Mouse (Mus musculus) limb, embryonic 12.5 days (tissue): Measurements from ENCODE around the gene Ttc9c. TPM values are rescaled to one million over a fixed set of nuclear protein-coding genes. Genes with fewer than 3 reads are reported as not detected.

Experiments
- ATAC-seq: fragments of 200-750 bp; cut with Nextera tagmentation; 2 replicates; pipeline ENCODE4 v1.8.0; 2017; ENCODE audit warnings: low read depth, moderate TSS enrichment; ENCODE audit not compliant: insufficient number of reproducible peaks, insufficient read depth, low FRiP score, low TSS enrichment
- H3K27ac ChIP-seq: fragments of 300-500 bp; sonication (generic); 2 replicates; pipeline ENCODE4 v1.5.1; 2016; ENCODE audit warnings: mild to moderate bottlenecking, moderate library complexity
- H3K27me3 ChIP-seq: fragments of 300-500 bp; sonication (generic); 2 replicates; pipeline ENCODE4 v1.6.1; 2016; ENCODE audit warnings: mild to moderate bottlenecking, moderate library complexity
- H3K36me3 ChIP-seq: fragments of 300-500 bp; sonication (generic); 2 replicates; pipeline ENCODE4 v1.6.1; 2016; ENCODE audit warnings: mild to moderate bottlenecking, moderate library complexity
- H3K4me1 ChIP-seq: fragments of 300-500 bp; sonication (generic); replicated peaks from 2 replicates; pipeline ENCODE4 v1.6.1; 2016
- H3K4me2 ChIP-seq: fragments of 300-500 bp; sonication (generic); 2 replicates; pipeline ENCODE4 v1.6.1; 2016; ENCODE audit warnings: mild to moderate bottlenecking, moderate library complexity
- H3K4me3 ChIP-seq: fragments of 300-500 bp; sonication (generic); replicated peaks from 2 replicates; pipeline ENCODE4 v1.5.1; 2016; ENCODE audit warnings: mild to moderate bottlenecking
- H3K9ac ChIP-seq: fragments of 300-500 bp; sonication (generic); replicated peaks from 2 replicates; pipeline ENCODE4 v1.6.1; 2016; ENCODE audit warnings: mild to moderate bottlenecking, moderate library complexity
- H3K9me3 ChIP-seq: fragments of 300-500 bp; sonication (generic); 2 replicates; pipeline ENCODE4 v1.6.1; 2016; ENCODE audit warnings: mild to moderate bottlenecking, moderate library complexity
- WGBS: fragments of 180-500 bp; shearing (Covaris S2); methylation state at CpG from one replicate; pipeline ENCODE4 v1.1.7; 2016; 5-methylcytosine and 5-hydroxymethylcytosine counted together
- polyA plus RNA-seq: library from polyadenylated mRNA; unstranded; fragments of >200 nt; fragmentation: Nextera tagmentation; extraction: Ambion mirVana; gene quantifications from 2 replicates; pipeline ENCODE4 v1.2.1, GENCODE M21; 2016

The Ttc9c gene
- polyA plus RNA-seq, 1 experiment from 2014 or later, result 77.2 TPM

DNA sequence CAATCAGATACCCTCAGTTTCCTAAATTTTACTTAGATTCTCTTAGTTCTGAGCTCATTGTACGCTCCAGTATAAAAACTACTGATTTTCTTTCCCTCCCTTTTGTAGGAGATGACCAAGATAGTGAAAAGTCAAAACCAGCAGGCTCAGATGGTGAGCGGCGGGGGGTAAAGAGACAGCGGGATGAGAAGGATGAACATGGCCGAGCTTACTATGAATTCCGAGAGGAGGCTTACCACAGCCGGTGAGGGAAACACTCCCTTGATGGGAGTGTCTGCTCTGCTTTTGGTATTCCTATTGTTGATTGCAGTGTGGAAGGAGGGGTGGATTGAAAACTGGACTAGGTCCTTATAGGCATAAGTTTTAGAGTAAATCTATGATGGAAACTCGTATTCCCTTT, 3.6 kb upstream of the Ttc9c start:
- Histone ChIP-seq H3K27ac (no peak overlapping the region), H3K9ac (0 out of 2 replicates have a peak overlapping the region, but pooled peaks have one; percentile 0), H3K4me3 (peak overlapping the region; percentile 100), H3K4me2 (peak overlapping the region; percentile 99), H3K4me1 (peaks cover 26% of the 10 kb centered on the region), H3K9me3 (no peaks in the 10 kb centered on the region), H3K27me3 (no peaks in the 10 kb centered on the region), H3K36me3 (peaks cover 50% of the 10 kb centered on the region)
- WGBS, result 87% methylated on average over 8 of the region's 8 CpGs
- ATAC-seq, result no peak

GRCm38 (mm10) chr19:8821146-8821545, 2.0 kb upstream of the Ttc9c start:
- peaks cover 38% of the 10 kb centered on the region for H3K4me1 ChIP-seq
- 2% methylated on average over 7 of the region's 7 CpGs for WGBS

DNA sequence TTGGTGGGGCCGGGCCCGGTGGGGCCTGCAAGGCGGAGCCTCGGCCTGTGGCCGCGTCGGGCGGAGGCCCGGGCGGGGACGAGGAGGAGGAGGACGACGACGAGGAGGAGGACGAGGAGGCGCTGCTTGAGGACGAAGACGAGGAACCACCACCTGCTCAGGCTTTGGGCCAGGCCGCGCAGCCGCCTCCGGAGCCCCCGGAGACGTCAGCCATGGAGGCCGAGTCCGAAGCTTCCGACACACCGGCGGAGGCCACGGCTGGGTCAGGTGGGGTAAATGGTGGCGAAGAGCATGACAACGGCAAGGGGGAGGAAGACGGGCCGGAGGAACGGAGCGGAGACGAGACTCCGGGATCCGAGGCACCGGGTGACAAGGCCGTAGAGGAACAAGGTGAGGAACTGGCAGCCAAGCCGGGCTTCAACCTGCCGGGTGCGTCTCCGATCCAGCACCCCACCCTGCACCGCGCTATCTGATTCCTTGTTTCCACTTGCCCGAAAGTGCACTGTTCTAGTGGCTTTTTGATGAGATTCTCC, 1.4 kb upstream of the Ttc9c start:
- peak overlapping the region; percentile 99 for H3K27ac ChIP-seq
- peaks cover 41% of the 10 kb centered on the region for H3K4me1 ChIP-seq
- no peaks in the 10 kb centered on the region for H3K9me3 ChIP-seq
- under 1% methylated on average over 47 of the region's 48 CpGs for WGBS
- H3K27me3 ChIP-seq, result no peaks in the 10 kb centered on the region
- H3K36me3 ChIP-seq, result peaks cover 45% of the 10 kb centered on the region
- peak overlapping the region; percentile 100 for H3K4me3 ChIP-seq
- peak overlapping the region; percentile 97 for H3K9ac ChIP-seq
- H3K4me2 ChIP-seq, result peak overlapping the region; percentile 99
- no peak for ATAC-seq

More at GRCm38 (mm10) chr19:8821146-8821545, 2.0 kb upstream of the Ttc9c start:
- H3K9me3 ChIP-seq, result no peaks in the 10 kb centered on the region
- H3K27me3 ChIP-seq, result no peaks in the 10 kb centered on the region
- H3K36me3 ChIP-seq, result peaks cover 45% of the 10 kb centered on the region
- peak overlapping the region; percentile 99 for H3K4me2 ChIP-seq
- H3K27ac ChIP-seq, result no peak overlapping the region; the same call in 1 of the 2 replicates
- peak overlapping the region; percentile 100 for H3K4me3 ChIP-seq
- H3K9ac ChIP-seq, result peak overlapping the region; percentile 97
- ATAC-seq, result no peak

- Histone ChIP-seq H3K36me3 (peaks cover 45% of the 10 kb centered on the region), H3K4me1 (peaks cover 41% of the 10 kb centered on the region)
Observed at GRCm38 (mm10) chr19:8819596-8820423, 677 bp upstream of the Ttc9c start, which contains the start of gene Hnrnpul2. Gene Hnrnpul2 (plus strand): TSS chr19:8820010.

GRCm38 (mm10) chr19:8818301-8818798, 783 bp downstream of the Ttc9c start:
- H3K9ac ChIP-seq, result peak overlapping the region; percentile 83
- WGBS, result 27% methylated on average over 14 of the region's 14 CpGs
- no peak for ATAC-seq
- H3K4me1 ChIP-seq, result peaks cover 41% of the 10 kb centered on the region
- peak overlapping the region; percentile 99 for H3K27ac ChIP-seq
- peak overlapping the region; percentile 99 for H3K4me2 ChIP-seq
- H3K4me3 ChIP-seq, result peak overlapping the region; percentile 100
- no peaks in the 10 kb centered on the region for H3K27me3 ChIP-seq
- H3K9me3 ChIP-seq, result no peaks in the 10 kb centered on the region
- H3K36me3 ChIP-seq, result peaks cover 43% of the 10 kb centered on the region

More at GRCm38 (mm10) chr19:8819596-8820423, 677 bp upstream of the Ttc9c start, which contains the start of gene Hnrnpul2:
- Histone ChIP-seq H3K9me3 (no peaks in the 10 kb centered on the region), H3K27ac (peak within 1 kb of the TSS; percentile 99), H3K9ac (peak within 1 kb of the TSS; percentile 97), H3K4me2 (peak within 1 kb of the TSS; percentile 99), H3K27me3 (no peaks in the 10 kb centered on the region), H3K4me3 (peak within 1 kb of the TSS; percentile 100)
- under 1% methylated on average over 79 of the region's 83 CpGs for WGBS
- peak; percentile 98 for ATAC-seq

GRCm38 (mm10) chr19:8817001-8817400, 2.1 kb downstream of the Ttc9c start:
- H3K4me3 ChIP-seq, result peak overlapping the region; percentile 15; the same call in 1 of the 2 replicates
- peak overlapping the region; percentile 99 for H3K4me2 ChIP-seq
- H3K27me3 ChIP-seq, result no peaks in the 10 kb centered on the region
- H3K27ac ChIP-seq, result no peak overlapping the region
- peaks cover 50% of the 10 kb centered on the region for H3K36me3 ChIP-seq
- peaks cover 29% of the 10 kb centered on the region for H3K4me1 ChIP-seq
- no peaks in the 10 kb centered on the region for H3K9me3 ChIP-seq
- ATAC-seq, result no peak
- WGBS, result 85% methylated on average over 3 of the region's 3 CpGs
- peak overlapping the region; percentile 47 for H3K9ac ChIP-seq

GRCm38 (mm10) chr19:8815812-8816211, 3.3 kb downstream of the Ttc9c start:
- no peak for ATAC-seq
- 82% methylated on average over 11 of the region's 11 CpGs for WGBS
- H3K36me3 ChIP-seq, result peaks cover 60% of the 10 kb centered on the region

GRCm38 (mm10) chr19:8806810-8807209, 12.3 kb downstream of the Ttc9c start:
- 94% methylated on average over 5 of the region's 5 CpGs for WGBS
- H3K4me1 ChIP-seq, result peaks cover 6% of the 10 kb centered on the region
- H3K36me3 ChIP-seq, result peaks cover 75% of the 10 kb centered on the region
- H3K9me3 ChIP-seq, result no peaks in the 10 kb centered on the region
- H3K4me2 ChIP-seq, result no peak overlapping the region
- H3K27me3 ChIP-seq, result no peaks in the 10 kb centered on the region
- no peak overlapping the region for H3K9ac ChIP-seq
- no peak overlapping the region for H3K4me3 ChIP-seq
- no peak for ATAC-seq
- H3K27ac ChIP-seq, result no peak overlapping the region

More at GRCm38 (mm10) chr19:8815812-8816211, 3.3 kb downstream of the Ttc9c start:
- Histone ChIP-seq H3K4me2 (no peak overlapping the region), H3K9me3 (no peaks in the 10 kb centered on the region), H3K9ac (no peak overlapping the region), H3K4me1 (peaks cover 22% of the 10 kb centered on the region), H3K27me3 (no peaks in the 10 kb centered on the region), H3K27ac (no peak overlapping the region), H3K4me3 (no peak overlapping the region)

DNA sequence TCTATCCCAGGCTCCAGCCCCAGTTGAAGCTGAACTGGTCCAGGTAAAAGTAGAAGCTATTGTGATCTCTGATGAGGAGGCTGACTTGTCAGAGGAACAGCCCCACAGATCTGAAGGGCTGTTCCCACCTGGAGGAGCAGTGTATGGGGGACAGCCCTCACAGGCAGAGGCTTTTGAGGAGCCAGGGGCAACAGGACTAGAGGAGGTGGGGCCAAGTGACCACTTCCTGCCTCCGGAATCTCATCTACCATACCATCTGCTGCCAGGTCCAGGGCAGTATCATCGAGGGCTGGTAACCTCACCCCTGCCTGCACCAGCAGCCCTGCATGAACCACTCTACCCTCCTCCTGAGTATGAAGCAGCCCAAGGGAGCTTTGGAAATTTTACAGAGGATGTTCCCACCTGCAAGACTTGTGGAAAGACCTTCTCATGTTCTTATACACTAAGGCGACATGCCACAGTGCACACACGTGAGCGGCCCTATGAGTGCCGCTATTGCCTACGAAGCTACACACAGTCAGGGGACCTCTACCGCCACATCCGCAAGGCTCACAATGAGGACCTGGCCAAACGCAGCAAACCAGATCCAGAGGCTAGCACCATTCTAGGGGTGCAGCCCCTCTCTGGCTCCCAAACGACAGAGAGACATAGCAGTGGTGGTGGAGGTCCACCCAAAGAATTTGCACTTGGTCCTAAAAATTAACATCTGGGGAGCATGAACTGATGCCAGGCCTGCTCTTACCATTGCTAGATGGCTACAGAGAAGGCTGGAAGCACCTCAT, 15.1 kb downstream of the Ttc9c start:
- peaks cover 6% of the 10 kb centered on the region for H3K4me1 ChIP-seq
- no peaks in the 10 kb centered on the region for H3K9me3 ChIP-seq
- ATAC-seq, result no peak
- no peaks in the 10 kb centered on the region for H3K27me3 ChIP-seq
- no peak overlapping the region for H3K4me2 ChIP-seq
- no peak overlapping the region for H3K9ac ChIP-seq
- H3K36me3 ChIP-seq, result peaks cover 52% of the 10 kb centered on the region
- H3K27ac ChIP-seq, result no peak overlapping the region
- 88% methylated on average over 11 of the region's 11 CpGs for WGBS
- no peak overlapping the region for H3K4me3 ChIP-seq

GRCm38 (mm10) chr19:8803204-8803780, 15.8 kb downstream of the Ttc9c start:
- H3K27ac ChIP-seq, result peak overlapping the region; percentile 81; the same call in 1 of the 2 replicates
- H3K4me2 ChIP-seq, result peak overlapping the region; percentile 70

More at GRCm38 (mm10) chr19:8803204-8803780, 15.8 kb downstream of the Ttc9c start:
- Histone ChIP-seq H3K4me1 (peaks cover 6% of the 10 kb centered on the region), H3K9ac (no peak overlapping the region), H3K36me3 (peaks cover 45% of the 10 kb centered on the region), H3K9me3 (no peaks in the 10 kb centered on the region), H3K27me3 (no peaks in the 10 kb centered on the region), H3K4me3 (peak overlapping the region; percentile 54; the same call in 1 of the 2 replicates)
- no peak for ATAC-seq
- 93% methylated on average over 9 of the region's 9 CpGs for WGBS
